Mouse (Mus musculus): ENCODE results near the gene Hmmr. TPM values are rescaled to one million over a fixed set of nuclear protein-coding genes. Genes with fewer than 3 reads are reported as not detected.

The Hmmr gene
- total RNA-seq (2021) = 1 to 10 TPM; 2.0 to 4.4 TPM
- long read RNA-seq, experiment 1, partial matches to known transcripts = 0 of 4 reads
- long read RNA-seq, experiment 1, other reads (novel, unspliced or antisense) = 2 of 4 reads
- long read RNA-seq, experiment 2, partial matches to known transcripts = 2 of 6 reads
- long read RNA-seq, experiment 2, other reads (novel, unspliced or antisense) = 4 of 6 reads

DNA sequence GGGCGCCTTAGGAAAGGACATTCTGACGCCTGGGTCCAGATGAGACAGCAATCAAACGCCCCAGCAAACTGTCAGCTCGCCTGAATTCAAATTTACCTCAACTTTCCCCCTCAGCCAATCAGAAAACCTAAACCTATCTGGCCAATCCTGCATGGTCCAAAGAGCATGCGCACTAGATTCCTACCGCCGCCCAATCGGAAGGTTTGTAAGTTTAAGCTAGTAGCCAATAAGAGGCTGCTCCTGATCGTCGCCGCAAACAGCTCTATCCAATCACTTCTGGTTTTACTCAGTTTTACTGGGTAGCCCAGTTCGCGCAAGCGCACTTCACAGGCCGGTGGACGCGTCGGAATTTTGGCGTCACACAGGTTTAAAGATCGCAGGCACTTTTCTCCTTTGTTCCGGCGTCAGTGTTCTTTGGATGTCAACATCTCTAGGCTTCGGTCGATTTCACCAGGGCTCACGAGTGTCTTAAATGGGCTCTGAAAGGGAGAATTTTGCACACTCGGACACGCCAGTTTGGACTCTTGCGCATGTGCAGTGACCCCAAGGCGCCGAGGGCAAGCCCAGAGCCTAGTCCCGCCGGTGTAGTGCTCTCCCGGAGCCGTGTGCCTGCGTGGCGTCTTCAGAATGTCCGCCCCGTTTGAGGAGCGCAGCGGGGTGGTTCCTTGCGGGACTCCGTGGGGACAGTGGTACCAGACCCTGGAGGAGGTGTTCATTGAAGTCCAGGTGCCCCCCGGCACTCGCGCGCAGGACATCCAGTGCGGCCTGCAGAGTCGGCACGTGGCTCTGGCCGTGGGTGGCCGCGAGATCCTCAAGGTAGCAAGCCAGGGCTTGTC, at the start of gene Hmmr, which contains the start of gene Nudcd2:
Gene Hmmr (minus strand): TSS at position 84 of the 836 bp plus-strand sequence.
Gene Nudcd2 (plus strand): TSS at position 329 of the 836 bp plus-strand sequence.
- intact Hi-C loops (cut with DNase I) = loop anchor here (2.0 to 5.0 kb wide), 2 partner anchors 19 to 41 kb away; no protein-coding TSS in a partner anchor
- DNase-seq = peak; percentile 87 to 88

DNA sequence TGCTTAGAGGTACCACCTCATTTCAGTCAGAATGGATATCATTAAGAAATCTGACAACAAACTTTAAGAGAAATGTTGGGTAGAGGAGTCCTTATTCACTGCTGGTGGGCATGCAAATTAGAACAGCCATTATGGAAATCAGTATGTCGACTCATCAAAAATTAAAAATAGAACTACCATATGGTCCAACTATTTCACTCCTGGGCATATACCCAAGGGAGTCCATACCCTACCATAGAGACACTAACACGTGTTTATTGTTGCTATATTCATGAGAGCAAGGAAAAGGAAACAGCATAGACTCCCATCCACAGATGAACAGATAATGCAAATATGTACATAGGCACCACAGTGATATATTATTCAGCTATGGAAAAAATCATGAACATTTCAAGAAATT, 48.6 kb upstream of the Hmmr start:
- intact Hi-C loops (cut with DNase I) = no loop called here
- DNase-seq = no peak

GRCm38 (mm10) chr11:40775315-40776269, 42.4 kb upstream of the Hmmr start:
- intact Hi-C loops (cut with DNase I) = loop anchor here (10.0 kb wide), 2 partner anchors 79 to 1289 kb away; no protein-coding TSS in a partner anchor
- peak in 1 of 2 experiments; percentile 12 for DNase-seq

GRCm38 (mm10) chr11:40764690-40765089, 31.5 kb upstream of the Hmmr start:
- DNase-seq = no peak
- intact Hi-C loops (cut with DNase I) = no loop called here

DNA sequence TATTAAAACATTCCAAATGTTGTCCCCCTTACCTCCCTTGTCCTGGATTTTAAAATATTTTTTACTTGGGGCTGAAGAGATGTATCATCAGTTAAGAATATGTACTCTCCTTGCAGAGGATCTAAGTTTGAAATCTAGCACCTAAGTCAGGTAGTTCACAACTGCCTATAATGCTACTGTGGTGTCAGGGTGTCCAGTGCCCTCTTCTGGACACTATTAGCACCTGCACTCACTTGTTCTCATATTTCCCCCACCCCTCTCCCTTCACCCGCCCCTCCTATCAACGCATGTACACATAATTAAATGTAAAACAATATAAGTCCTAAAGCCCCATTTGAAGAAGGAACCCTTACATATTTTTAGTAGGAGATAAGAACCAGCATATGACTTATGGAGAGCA, 30.2 kb upstream of the Hmmr start:
- peak in 1 of 2 experiments; percentile 11 for DNase-seq
- intact Hi-C loops (cut with DNase I) = no loop called here

- intact Hi-C loops (cut with DNase I) = no loop called here
- DNase-seq = no peak
Observed at GRCm38 (mm10) chr11:40759896-40760295, 26.7 kb upstream of the Hmmr start.

DNA sequence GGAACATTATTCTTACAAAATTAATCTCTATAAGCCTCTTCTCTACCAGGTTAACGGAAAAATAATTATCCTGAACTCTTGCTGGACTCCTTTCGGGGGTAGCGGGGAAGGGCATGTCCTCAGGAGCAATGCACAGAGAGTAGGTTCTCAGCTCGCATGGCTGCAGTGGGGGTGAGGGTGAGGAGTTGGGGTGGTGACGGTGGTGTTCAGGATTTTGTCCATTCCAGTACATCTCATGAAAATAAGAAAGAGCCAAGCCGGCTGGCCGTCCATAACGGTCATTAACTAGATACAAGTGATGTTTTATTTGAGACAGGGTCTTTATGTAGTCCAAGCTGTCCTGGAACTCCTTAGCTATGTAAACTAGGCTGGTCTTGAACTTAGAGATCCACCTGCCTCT, 22.7 kb upstream of the Hmmr start:
- DNase-seq = no peak
- intact Hi-C loops (cut with DNase I) = loop anchor here (2.0 kb wide), 1 partner anchor 63 kb away; no protein-coding TSS in a partner anchor

- peak; percentile 90 to 91 for DNase-seq
- intact Hi-C loops (cut with DNase I) = loop anchor here (2.0 kb wide), 1 partner anchor 62 kb away; no protein-coding TSS in a partner anchor
Observed at GRCm38 (mm10) chr11:40755109-40755627, 21.9 kb upstream of the Hmmr start, which contains the start of gene Ccng1. Gene Ccng1 (minus strand): TSS chr11:40755311.

- DNase-seq = no peak
- intact Hi-C loops (cut with DNase I) = loop anchor here (2.0 kb wide), 1 partner anchor 62 kb away; no protein-coding TSS in a partner anchor
Observed at GRCm38 (mm10) chr11:40754664-40755107, 21.5 kb upstream of the Hmmr start.

- intact Hi-C loops (cut with DNase I) = loop anchor here (2.0 kb wide), 2 partner anchors 19 to 61 kb away; no protein-coding TSS in a partner anchor
- DNase-seq = peak in 1 of 2 experiments; percentile 21
Observed at GRCm38 (mm10) chr11:40753836-40754235, 20.6 kb upstream of the Hmmr start.

DNA sequence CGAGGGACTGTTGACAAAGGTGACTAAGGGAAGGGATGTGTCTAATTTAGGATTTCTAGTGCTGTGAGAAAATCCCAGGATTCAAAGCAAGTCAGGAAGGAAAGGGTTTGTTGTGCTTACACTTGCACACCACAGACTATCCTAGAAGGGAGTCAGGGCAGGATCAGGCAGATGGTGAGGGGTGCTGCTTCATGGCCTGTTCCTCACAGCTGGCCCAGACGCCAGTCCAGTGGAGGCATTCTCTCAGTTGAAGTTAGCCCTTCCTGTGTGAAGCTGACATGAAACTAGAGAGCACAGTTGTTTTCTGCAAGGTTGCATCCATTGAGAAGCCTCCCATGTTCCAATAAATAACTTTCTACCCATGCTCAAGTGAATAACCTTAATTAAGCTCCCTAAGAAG, 14.5 kb upstream of the Hmmr start:
- DNase-seq = no peak
- intact Hi-C loops (cut with DNase I) = no loop called here

GRCm38 (mm10) chr11:40746361-40746760, 13.1 kb upstream of the Hmmr start:
- no peak for DNase-seq
- intact Hi-C loops (cut with DNase I) = no loop called here

DNA sequence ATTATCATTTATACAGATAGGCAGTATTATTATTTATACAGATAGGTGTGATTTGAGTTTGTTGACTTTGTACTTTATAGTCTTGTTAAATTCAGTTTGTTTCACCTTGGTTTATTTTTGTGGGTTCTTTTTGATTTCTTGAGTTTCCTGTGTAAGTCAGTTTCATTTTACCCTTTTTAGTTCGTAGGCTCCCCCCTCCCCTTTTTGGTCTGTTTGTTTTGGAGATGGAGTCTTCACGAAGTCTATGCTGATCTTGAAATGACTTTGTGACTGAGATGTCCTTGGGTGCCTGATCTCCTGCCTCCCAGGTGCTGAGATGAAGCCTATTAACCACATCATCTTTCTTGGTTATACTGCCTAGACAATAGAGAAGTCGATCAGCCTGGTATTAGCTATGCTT, 11.1 kb upstream of the Hmmr start:
- DNase-seq = no peak
- intact Hi-C loops (cut with DNase I) = no loop called here

DNA sequence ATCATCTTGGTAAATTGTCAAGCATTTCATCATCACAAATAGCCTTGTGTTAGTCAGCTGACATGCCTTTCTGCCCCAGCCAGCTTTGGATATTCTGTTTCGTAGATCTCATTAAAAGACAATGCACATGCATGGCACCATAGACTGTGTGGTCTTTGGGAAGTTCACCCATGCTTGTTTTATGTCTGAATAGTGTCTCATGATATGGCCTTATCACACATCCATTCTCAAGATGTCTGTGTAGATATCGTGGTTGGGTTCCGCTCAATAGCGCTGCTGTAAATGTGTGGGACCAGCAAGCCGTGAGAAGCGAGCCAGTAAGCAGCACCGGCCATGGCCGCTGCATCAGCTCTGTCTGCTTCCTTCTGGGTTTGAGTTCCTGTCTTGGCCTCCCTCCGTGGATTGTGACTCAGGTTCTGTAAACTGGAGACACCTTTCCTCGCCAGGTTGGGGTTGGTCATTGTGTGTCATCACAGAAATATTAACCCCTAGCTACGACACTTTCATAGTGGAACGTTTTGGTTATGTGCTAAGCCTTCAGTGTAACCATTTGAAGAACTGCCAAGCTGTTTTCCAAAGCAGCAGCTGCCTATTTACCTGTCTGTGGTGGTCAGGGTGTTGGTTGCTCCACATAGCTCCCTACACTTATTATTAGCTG, 8.5 kb upstream of the Hmmr start:
- intact Hi-C loops (cut with DNase I) = no loop called here
- DNase-seq = no peak

GRCm38 (mm10) chr11:40737369-40737768, 4.1 kb upstream of the Hmmr start:
- DNase-seq = no peak
- intact Hi-C loops (cut with DNase I) = no loop called here

GRCm38 (mm10) chr11:40734251-40734752, 1.1 kb upstream of the Hmmr start:
- no peak for DNase-seq
- intact Hi-C loops (cut with DNase I) = loop anchor here (2.0 to 5.0 kb wide), 2 partner anchors 18 to 42 kb away; no protein-coding TSS in a partner anchor

DNA sequence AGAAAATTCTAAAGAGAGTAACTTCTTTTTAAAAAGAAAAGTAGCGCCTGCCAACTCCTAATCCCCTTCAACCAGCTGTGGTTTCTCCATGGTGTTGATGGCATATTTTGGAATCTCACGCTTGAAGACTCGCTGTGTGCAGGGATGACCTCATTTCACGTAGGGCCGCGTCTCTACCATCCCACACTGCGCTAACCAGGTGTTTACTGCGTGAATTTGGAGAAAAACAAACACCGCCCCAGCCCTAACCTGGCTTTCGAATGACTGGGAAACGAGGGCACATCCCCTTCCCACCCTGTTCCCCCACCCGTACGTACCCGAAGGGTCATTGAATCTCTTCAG, 254 bp downstream of the Hmmr start:
- intact Hi-C loops (cut with DNase I) = loop anchor here (5.0 kb wide), 1 partner anchor 41 kb away; no protein-coding TSS in a partner anchor
- DNase-seq = no peak

DNA sequence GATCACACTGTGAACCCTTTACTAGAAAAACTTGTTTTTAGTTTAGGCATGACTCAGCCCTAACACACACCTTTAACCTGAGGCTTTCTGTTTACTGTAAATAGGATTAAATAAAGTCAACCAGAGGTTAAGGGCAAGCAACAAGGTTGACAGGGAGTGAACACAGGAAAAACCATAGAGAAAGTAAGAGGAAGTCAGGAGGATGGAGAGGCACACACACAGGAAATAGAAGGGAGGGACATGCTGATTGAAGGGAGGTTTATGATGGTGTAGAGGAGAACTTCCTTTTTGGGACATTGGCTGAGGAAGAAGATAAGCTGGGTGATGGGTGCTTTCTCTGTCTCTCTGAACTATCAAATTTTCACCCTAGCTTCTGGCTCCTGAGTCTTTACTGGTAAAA, 14.9 kb downstream of the Hmmr start:
- no peak for DNase-seq
- intact Hi-C loops (cut with DNase I) = no loop called here

GRCm38 (mm10) chr11:40715524-40715923, 17.7 kb downstream of the Hmmr start:
- intact Hi-C loops (cut with DNase I) = no loop called here
- no peak for DNase-seq

Measured in heart, postnatal 14 days (tissue).